Mouse (Mus musculus) C2C12 (cell line): ENCODE measurements around the gene Lcn12.

Experiments used
- CEBPB ChIP-seq: IDR thresholded peaks from one replicate; pipeline ENCODE4 v1.6.1; 2011; ENCODE audit warnings: low read depth, mild to moderate bottlenecking, control low read depth, moderate library complexity
- CTCF ChIP-seq: IDR thresholded peaks from one replicate; pipeline ENCODE4 v1.5.1; 2011; ENCODE audit not compliant: control insufficient read depth, insufficient read depth, insufficient read length
- FOSL1 ChIP-seq: IDR thresholded peaks from one replicate; pipeline ENCODE4 v1.8.0; 2011; ENCODE audit warnings: mild to moderate bottlenecking, low read length; ENCODE audit not compliant: poor library complexity, insufficient read depth, severe bottlenecking
- MAX ChIP-seq: IDR thresholded peaks from one replicate; pipeline ENCODE4 v1.6.1; 2011; ENCODE audit warnings: mild to moderate bottlenecking, control low read depth
- MYOD1 ChIP-seq: IDR thresholded peaks from one replicate; pipeline ENCODE4 v1.6.1; 2011; ENCODE audit warnings: low read depth; ENCODE audit not compliant: control insufficient read depth, insufficient read length
- MYOG ChIP-seq: IDR thresholded peaks from one replicate; pipeline ENCODE4 v1.6.1; 2011; ENCODE audit not compliant: control insufficient read depth, insufficient read length; ENCODE audit errors: extremely low read depth
- USF1 ChIP-seq: IDR thresholded peaks from one replicate; pipeline ENCODE4 v1.6.1; 2011; ENCODE audit warnings: low read depth, mild to moderate bottlenecking, control low read depth, moderate library complexity

DNA sequence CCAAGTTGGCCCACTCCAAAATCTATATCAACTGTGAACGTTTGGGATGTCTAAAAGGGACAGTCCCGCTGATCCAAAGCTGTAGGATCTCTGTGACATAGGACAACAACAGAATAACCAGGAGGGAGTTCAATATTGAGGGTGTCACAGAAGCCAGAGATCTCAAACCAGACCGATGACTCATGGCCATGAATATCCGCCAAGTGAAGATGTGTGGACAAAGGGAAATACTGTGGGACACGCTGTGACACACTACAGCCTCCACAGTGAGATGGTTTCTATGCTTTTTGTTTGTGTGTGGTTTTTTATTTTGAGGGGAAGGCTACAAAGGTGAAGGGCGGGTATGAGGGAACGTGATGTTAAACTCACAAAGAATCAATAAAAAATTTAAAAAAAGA is 5.0 kb downstream of the Lcn12 start:
- no peak for TF ChIP-seq CEBPB
- TF ChIP-seq CTCF: no peak
- no peak for TF ChIP-seq MAX
- no peak for TF ChIP-seq USF1
- no peak for TF ChIP-seq FOSL1
- TF ChIP-seq MYOD1: no peak
- TF ChIP-seq MYOG: no peak
